Mouse (Mus musculus): Measurements from ENCODE around the gene Nt5c3. TPM values are rescaled to one million over a fixed set of nuclear protein-coding genes. Genes with fewer than 3 reads are reported as not detected.

The Nt5c3 gene
- total and polyA plus RNA-seq, 3 experiments = 59.2 to 71.1 TPM; not detected in 1

DNA sequence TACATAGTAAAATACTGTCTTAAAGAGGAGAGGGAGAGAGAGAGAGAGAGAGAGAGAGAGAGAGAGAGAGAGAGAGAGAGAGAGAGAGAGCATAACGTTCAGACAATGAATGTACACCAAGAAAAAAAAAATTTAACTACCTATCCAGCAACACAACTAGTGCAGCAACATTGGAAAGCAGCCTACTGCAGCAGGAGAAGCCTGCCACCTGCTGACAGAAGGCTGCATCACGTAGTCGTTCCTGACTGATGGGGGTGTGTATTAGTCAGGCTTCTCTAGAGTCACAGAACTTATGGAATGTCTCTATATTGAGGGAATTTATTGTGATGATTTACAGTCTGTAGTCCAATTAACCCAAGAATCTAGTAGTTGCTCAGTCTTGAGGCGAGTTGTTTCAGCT, 14.8 kb downstream of the Nt5c3 start:
- TF ChIP-seq SMC3 (IDR thresholded peaks at IDR 0.05; ENCODE audit: low read depth, low read length) (peak; percentile 80), MXI1 (IDR thresholded peaks at IDR 0.05; ENCODE audit: low read depth, low read length) (peak; percentile 31; the same call in 1 of the 2 replicates), POLR2A (IDR thresholded peaks at IDR 0.05; ENCODE audit: control insufficient read depth in 1 of 2, insufficient read depth in 1 of 2, low read depth in 1 of 2, low read length in 2 of 2, poor library complexity in 1 of 2) (no peak), MAZ (IDR thresholded peaks at IDR 0.05; ENCODE audit: low read depth, low read length) (no peak), CTCF (IDR thresholded peaks at IDR 0.05 in 2 of 3, conservative IDR thresholded peaks at IDR 0.05 in 1 of 3; ENCODE audit: control insufficient read depth in 1 of 3, insufficient read depth in 1 of 3, low read depth in 2 of 3, low read length in 3 of 3, poor library complexity in 1 of 3, severe bottlenecking in 1 of 3) (peak; percentile 77 to 86 (median 79)), TBP (IDR thresholded peaks at IDR 0.05; ENCODE audit: low read depth, low read length) (no peak), ZC3H11A (IDR thresholded peaks at IDR 0.05; ENCODE audit: low read depth, low read length) (peak; percentile 67), SIN3A (IDR thresholded peaks at IDR 0.05; ENCODE audit: low read length) (0 out of 2 replicates have a peak, but pooled peaks have one; percentile 28), RAD21 (IDR thresholded peaks at IDR 0.05; ENCODE audit: low read depth, low read length) (peak; percentile 73), GABPA (IDR thresholded peaks at IDR 0.05; ENCODE audit: low read depth, low read length) (no peak), ZNF384 (IDR thresholded peaks at IDR 0.05; ENCODE audit: low read depth, low read length) (peak; percentile 76)
- H3K9ac ChIP-seq (ENCODE audit: control insufficient read depth, low read depth, low read length, poor library complexity, severe bottlenecking) = no peak overlapping the region; the same call in 1 of the 2 replicates
- peak; percentile 79 for DNase-seq (ENCODE audit: low read depth, low spot score)
- peaks cover 25 to 30% of the 10 kb centered on the region in 2 experiments for H3K4me1 ChIP-seq (ENCODE audit: control insufficient read depth in 1 of 2, insufficient read depth in 2 of 2, low read length in 2 of 2)
- peaks cover 0 to 58% of the 10 kb centered on the region in 2 experiments; a peak in 3 of 4 replicates for H3K36me3 ChIP-seq (ENCODE audit: control insufficient read depth in 1 of 2, insufficient read depth in 2 of 2, low read length in 2 of 2)
- H3K27me3 ChIP-seq (ENCODE audit: control insufficient read depth in 1 of 2, insufficient read depth in 2 of 2, low read length in 2 of 2) = no peaks in the 10 kb centered on the region
- H3K79me2 ChIP-seq (ENCODE audit: control insufficient read depth, insufficient read depth, low read length, poor library complexity) = peaks cover 66% of the 10 kb centered on the region
- peak overlapping the region; percentile 44; the same call in 1 of the 2 replicates for H3K27ac ChIP-seq (ENCODE audit: control insufficient read depth, low read depth, low read length)
- no peaks in the 10 kb centered on the region for H3K9me3 ChIP-seq (replicated peaks; ENCODE audit: insufficient read depth, low read length)
- no peak overlapping the region for H3K4me3 ChIP-seq (ENCODE audit: control insufficient read depth in 1 of 2, insufficient read depth in 1 of 2, low read depth in 2 of 2, low read length in 2 of 2)

DNA sequence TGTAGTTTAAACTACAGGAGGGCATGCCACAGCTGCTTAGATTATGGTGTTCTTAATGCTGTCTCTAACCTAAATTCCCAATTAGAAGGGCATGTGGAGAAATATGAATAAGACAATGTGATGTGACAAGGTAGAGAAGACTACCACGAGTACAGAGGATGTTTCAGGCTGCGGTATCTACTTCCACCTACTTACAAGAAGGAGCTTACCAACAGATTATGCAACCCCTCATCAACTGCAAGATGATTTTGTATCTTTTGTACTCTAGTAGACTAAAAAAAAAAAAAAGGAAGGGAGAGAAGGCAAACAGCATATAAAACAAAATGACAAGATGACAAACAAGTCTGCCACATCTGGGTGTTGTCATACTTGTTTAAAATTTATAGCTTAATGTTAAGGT, 15.3 kb downstream of the Nt5c3 start:
- Histone ChIP-seq H3K4me3 (ENCODE audit: control insufficient read depth in 1 of 2, insufficient read depth in 1 of 2, low read depth in 2 of 2, low read length in 2 of 2) (no peak overlapping the region), H3K4me1 (ENCODE audit: control insufficient read depth in 1 of 2, insufficient read depth in 2 of 2, low read length in 2 of 2) (peaks cover 28 to 34% of the 10 kb centered on the region in 2 experiments), H3K36me3 (ENCODE audit: control insufficient read depth in 1 of 2, insufficient read depth in 2 of 2, low read length in 2 of 2) (peaks cover 0 to 58% of the 10 kb centered on the region in 2 experiments; a peak in 3 of 4 replicates), H3K27ac (ENCODE audit: control insufficient read depth, low read depth, low read length) (peak overlapping the region; percentile 44; the same call in 1 of the 2 replicates), H3K79me2 (ENCODE audit: control insufficient read depth, insufficient read depth, low read length, poor library complexity) (peaks cover 70% of the 10 kb centered on the region), H3K9ac (ENCODE audit: control insufficient read depth, low read depth, low read length, poor library complexity, severe bottlenecking) (no peak overlapping the region), H3K27me3 (ENCODE audit: control insufficient read depth in 1 of 2, insufficient read depth in 2 of 2, low read length in 2 of 2) (no peaks in the 10 kb centered on the region), H3K9me3 (replicated peaks; ENCODE audit: insufficient read depth, low read length) (no peaks in the 10 kb centered on the region)
- DNase-seq (ENCODE audit: low read depth, low spot score) = peak; percentile 40
- TF ChIP-seq TCF12 (IDR thresholded peaks at IDR 0.05; ENCODE audit: low read depth, low read length) = no peak
- no peak for TF ChIP-seq POLR2AphosphoS2 (IDR thresholded peaks at IDR 0.05; ENCODE audit: low read length)
- no peak for TF ChIP-seq MYC (IDR thresholded peaks at IDR 0.05; ENCODE audit: low read depth, low read length)
- peak in 1 of 2 experiments; percentile 35; a peak in 2 of 4 replicates for TF ChIP-seq EP300 (IDR thresholded peaks at IDR 0.05; ENCODE audit: low read depth in 1 of 2, low read length in 2 of 2)
- TF ChIP-seq SIN3A (IDR thresholded peaks at IDR 0.05; ENCODE audit: low read length) = 0 out of 2 replicates have a peak, but pooled peaks have one; percentile 4
- peak; percentile 37; the same call in 1 of the 2 replicates for TF ChIP-seq ZNF384 (IDR thresholded peaks at IDR 0.05; ENCODE audit: low read depth, low read length)

Measured in MEL (cell line).